Mouse (Mus musculus): ENCODE measurements around the gene Gm20388. TPM values are rescaled to one million over a fixed set of nuclear protein-coding genes. Genes with fewer than 3 reads are reported as not detected.

The Gm20388 gene
- total RNA-seq, 2 experiments from 2014 or later = 4.4 to 7.8 TPM

- no peak for DNase-seq (ENCODE audit: low spot score in 2 of 2)
Measured at GRCm38 (mm10) chr8:119955333-119955732, 44.7 kb downstream of the Gm20388 start.

- DNase-seq (ENCODE audit: low spot score in 2 of 2) = no peak
Measured at GRCm38 (mm10) chr8:119958076-119958475, 47.4 kb downstream of the Gm20388 start.

- DNase-seq (ENCODE audit: low spot score in 2 of 2) = peak; percentile 53 to 70
Measured at GRCm38 (mm10) chr8:119960531-119961104, 50.0 kb downstream of the Gm20388 start.

- DNase-seq (ENCODE audit: low spot score in 2 of 2) = no peak
Measured at GRCm38 (mm10) chr8:119964859-119965258, 54.2 kb downstream of the Gm20388 start.

GRCm38 (mm10) chr8:119967435-119967834 is 56.8 kb downstream of the Gm20388 start:
- DNase-seq (ENCODE audit: low spot score in 2 of 2) = no peak

GRCm38 (mm10) chr8:119970169-119970568 is 59.5 kb downstream of the Gm20388 start:
- DNase-seq (ENCODE audit: low spot score in 2 of 2) = peak; percentile 56 to 69

GRCm38 (mm10) chr8:119972558-119972957 is 61.9 kb downstream of the Gm20388 start:
- DNase-seq (ENCODE audit: low spot score in 2 of 2) = no peak

- DNase-seq (ENCODE audit: low spot score in 2 of 2) = no peak
Measured at GRCm38 (mm10) chr8:119978770-119979381, 68.2 kb downstream of the Gm20388 start.

GRCm38 (mm10) chr8:119981253-119981652 is 70.6 kb downstream of the Gm20388 start:
- DNase-seq (ENCODE audit: low spot score in 2 of 2) = no peak

- no peak for DNase-seq (ENCODE audit: low spot score in 2 of 2)
Measured at GRCm38 (mm10) chr8:119984085-119984484, 73.4 kb downstream of the Gm20388 start.

- DNase-seq (ENCODE audit: low spot score in 2 of 2) = no peak
Measured at GRCm38 (mm10) chr8:119986174-119986573, 75.5 kb downstream of the Gm20388 start.

- peak in 1 of 2 experiments; percentile 15 for DNase-seq (ENCODE audit: low spot score in 2 of 2)
Measured at GRCm38 (mm10) chr8:119988087-119988486, 77.4 kb downstream of the Gm20388 start.

- DNase-seq (ENCODE audit: low spot score in 2 of 2) = peak; percentile 38 to 54
Measured at GRCm38 (mm10) chr8:119992249-119992648, 81.6 kb downstream of the Gm20388 start, which contains the start of gene Crispld2. Crispld2 (plus strand) TSS chr8:119992438.

- no peak for DNase-seq (ENCODE audit: low spot score in 2 of 2)
Measured at GRCm38 (mm10) chr8:119994114-119994513, 83.5 kb downstream of the Gm20388 start.

- no peak for DNase-seq (ENCODE audit: low spot score in 2 of 2)
Measured at GRCm38 (mm10) chr8:119994556-119994955, 83.9 kb downstream of the Gm20388 start.

- no peak for DNase-seq (ENCODE audit: low spot score in 2 of 2)
Measured at GRCm38 (mm10) chr8:119997266-119997665, 86.6 kb downstream of the Gm20388 start.

GRCm38 (mm10) chr8:120000461-120000860 is 89.8 kb downstream of the Gm20388 start:
- DNase-seq (ENCODE audit: low spot score in 2 of 2) = no peak

- DNase-seq (ENCODE audit: low spot score in 2 of 2) = no peak
Measured at GRCm38 (mm10) chr8:120001712-120002111, 91.1 kb downstream of the Gm20388 start.

- no peak for DNase-seq (ENCODE audit: low spot score in 2 of 2)
Measured at GRCm38 (mm10) chr8:120002348-120002747, 91.7 kb downstream of the Gm20388 start.

GRCm38 (mm10) chr8:120004154-120004702 is 93.6 kb downstream of the Gm20388 start:
- no peak for DNase-seq (ENCODE audit: low spot score in 2 of 2)

- no peak for DNase-seq (ENCODE audit: low spot score in 2 of 2)
Measured at GRCm38 (mm10) chr8:120004705-120005381, 94.2 kb downstream of the Gm20388 start.

GRCm38 (mm10) chr8:120006645-120007160 is 96.1 kb downstream of the Gm20388 start:
- DNase-seq (ENCODE audit: low spot score in 2 of 2) = no peak
